26 mouse cellular contexts compared by ENCODE assay signal in genomic region chr2:105301531-105301930, GRCm38 (mm10).
A peak's percentile ranks its signal among the peaks of the same experiment; 100 is the strongest.
DNase-seq lines count a peak whose midpoint lies in the region; ATAC-seq lines count a peak whose summit lies in the region.
"Had no signal": no experiment of that assay in that cellular context is flagged by ENCODE, and none has a peak within 500 bp of the region (broad histone marks: within the 10 kb centered on the region; RNA-seq: fewer than 3 reads in every experiment).

No protein-coding gene starts in this region.

- 54% methylated on average over 10 of the region's 10 CpGs for WGBS in forebrain, embryonic 12.5 days
- 67% methylated on average over 10 of the region's 10 CpGs for WGBS in forebrain, embryonic 10.5 days
- 63% methylated on average over 10 of the region's 10 CpGs for WGBS in midbrain, embryonic 13.5 days
- 61% methylated on average over 10 of the region's 10 CpGs for WGBS in midbrain, embryonic 16.5 days
- WGBS in forebrain, embryonic 16.5 days = 43% methylated on average over 10 of the region's 10 CpGs

- no peak overlapping the region for H3K27ac ChIP-seq in forebrain, embryonic 12.5 days
- H3K27ac ChIP-seq in forebrain, embryonic 10.5 days = no peak overlapping the region
- H3K27ac ChIP-seq in midbrain, embryonic 13.5 days = no peak overlapping the region
- H3K27ac ChIP-seq in midbrain, embryonic 16.5 days (ENCODE audit: low read length) = no peak overlapping the region
- no peak overlapping the region for H3K27ac ChIP-seq in forebrain, embryonic 16.5 days (ENCODE audit: low read length)
- H3K27ac ChIP-seq: heart, embryonic 10.5 days; hindbrain, embryonic 14.5 days; kidney, postnatal 0 days; limb, embryonic 10.5 days; limb, embryonic 15.5 days; liver, embryonic 13.5 days; midbrain, embryonic 12.5 days had no signal

- no peaks in the 10 kb centered on the region for H3K4me1 ChIP-seq in forebrain, embryonic 12.5 days
- no peaks in the 10 kb centered on the region for H3K4me1 ChIP-seq in forebrain, embryonic 10.5 days
- no peaks in the 10 kb centered on the region for H3K4me1 ChIP-seq in midbrain, embryonic 13.5 days (replicated peaks)
- H3K4me1 ChIP-seq in midbrain, embryonic 16.5 days (ENCODE audit: control insufficient read depth, insufficient read depth, low read length) = no peaks in the 10 kb centered on the region; the same call in 1 of the 2 replicates
- peaks cover 6% of the 10 kb centered on the region; the same call in 1 of the 2 replicates for H3K4me1 ChIP-seq in forebrain, embryonic 16.5 days (replicated peaks; ENCODE audit: control insufficient read depth, insufficient read depth, low read length)
- H3K4me1 ChIP-seq: limb, embryonic 10.5 days; limb, embryonic 15.5 days; liver, embryonic 13.5 days; megakaryocyte, embryonic 14.5 days; midbrain, embryonic 12.5 days had no signal

- no peaks in the 10 kb centered on the region for H3K27me3 ChIP-seq in forebrain, embryonic 12.5 days
- H3K27me3 ChIP-seq in forebrain, embryonic 10.5 days (ENCODE audit: poor library complexity, severe bottlenecking) = peaks cover 17% of the 10 kb centered on the region
- H3K27me3 ChIP-seq in midbrain, embryonic 13.5 days = peaks cover 6% of the 10 kb centered on the region; the same call in 1 of the 2 replicates
- H3K27me3 ChIP-seq in midbrain, embryonic 16.5 days (ENCODE audit: control insufficient read depth, insufficient read depth, low read depth, low read length) = no peaks in the 10 kb centered on the region
- H3K27me3 ChIP-seq in forebrain, embryonic 16.5 days (replicated peaks; ENCODE audit: control insufficient read depth, insufficient read depth, low read length) = peaks cover 10% of the 10 kb centered on the region; the same call in 1 of the 2 replicates
- H3K27me3 ChIP-seq: limb, embryonic 15.5 days; liver, embryonic 13.5 days had no signal

- DNase-seq in forebrain, embryonic 10.5 days (ENCODE audit: extremely low spot score, low spot score) = no peak
- no peak for DNase-seq in kidney, postnatal 10 days
- no peak for DNase-seq in layer of hippocampus, adult 8-10 months (ENCODE audit: low spot score in 2 of 2)
- DNase-seq: adrenal gland, postnatal 14 days; cerebellum, adult 11-12 months; cerebellum, postnatal 14 days; gastrocnemius, postnatal 10 days; heart, postnatal 36 days; layer of hippocampus, adult 9-11 months; liver, embryonic 13.5 days; lung, adult 18-20 months; thymus, adult 2 months; thymus, postnatal 36 days had no signal

- no peak overlapping the region for H3K4me2 ChIP-seq in forebrain, embryonic 12.5 days
- H3K4me2 ChIP-seq in midbrain, embryonic 13.5 days (replicated peaks) = no peak overlapping the region
- H3K4me2 ChIP-seq in midbrain, embryonic 16.5 days (ENCODE audit: low read length) = no peak overlapping the region
- no peak overlapping the region for H3K4me2 ChIP-seq in forebrain, embryonic 16.5 days (ENCODE audit: low read length)
- H3K4me2 ChIP-seq: hindbrain, embryonic 14.5 days; limb, embryonic 15.5 days; liver, embryonic 13.5 days; midbrain, embryonic 12.5 days had no signal

- H3K36me3 ChIP-seq in forebrain, embryonic 12.5 days (replicated peaks) = no peaks in the 10 kb centered on the region
- no peaks in the 10 kb centered on the region for H3K36me3 ChIP-seq in forebrain, embryonic 10.5 days (replicated peaks)
- H3K36me3 ChIP-seq in midbrain, embryonic 13.5 days = no peaks in the 10 kb centered on the region
- no peaks in the 10 kb centered on the region for H3K36me3 ChIP-seq in midbrain, embryonic 16.5 days (ENCODE audit: control insufficient read depth, insufficient read depth, low read length)
- no peaks in the 10 kb centered on the region for H3K36me3 ChIP-seq in forebrain, embryonic 16.5 days (ENCODE audit: control insufficient read depth, insufficient read depth)
- H3K36me3 ChIP-seq: heart, embryonic 10.5 days; limb, embryonic 10.5 days; limb, embryonic 15.5 days; liver, embryonic 13.5 days; midbrain, embryonic 12.5 days had no signal

- H3K9me3 ChIP-seq in forebrain, embryonic 12.5 days = no peaks in the 10 kb centered on the region
- H3K9me3 ChIP-seq in forebrain, embryonic 10.5 days = peaks cover 4% of the 10 kb centered on the region; the same call in 1 of the 2 replicates
- no peaks in the 10 kb centered on the region for H3K9me3 ChIP-seq in midbrain, embryonic 13.5 days
- no peaks in the 10 kb centered on the region for H3K9me3 ChIP-seq in midbrain, embryonic 16.5 days (replicated peaks; ENCODE audit: control insufficient read depth, low read length, poor library complexity, severe bottlenecking)
- no peaks in the 10 kb centered on the region; the same call in 1 of the 2 replicates for H3K9me3 ChIP-seq in forebrain, embryonic 16.5 days (ENCODE audit: control insufficient read depth, low read length)
- H3K9me3 ChIP-seq: heart, embryonic 10.5 days; limb, embryonic 10.5 days; limb, embryonic 15.5 days; liver, embryonic 13.5 days; midbrain, embryonic 12.5 days had no signal

- no peak overlapping the region for H3K9ac ChIP-seq in forebrain, embryonic 12.5 days
- no peak overlapping the region for H3K9ac ChIP-seq in midbrain, embryonic 13.5 days (replicated peaks)
- no peak overlapping the region for H3K9ac ChIP-seq in midbrain, embryonic 16.5 days (ENCODE audit: low read depth, low read length)
- no peak overlapping the region for H3K9ac ChIP-seq in forebrain, embryonic 16.5 days (replicated peaks; ENCODE audit: low read depth, low read length)
- H3K9ac ChIP-seq: hindbrain, embryonic 14.5 days; limb, embryonic 15.5 days; liver, embryonic 13.5 days; midbrain, embryonic 12.5 days had no signal

- no peak overlapping the region for H3K4me3 ChIP-seq in forebrain, embryonic 12.5 days (replicated peaks)
- no peak overlapping the region for H3K4me3 ChIP-seq in forebrain, embryonic 10.5 days
- H3K4me3 ChIP-seq in midbrain, embryonic 13.5 days (replicated peaks) = no peak overlapping the region
- H3K4me3 ChIP-seq in midbrain, embryonic 16.5 days (ENCODE audit: low read depth, low read length) = no peak overlapping the region
- H3K4me3 ChIP-seq in forebrain, embryonic 16.5 days (replicated peaks; ENCODE audit: low read length) = no peak overlapping the region
- H3K4me3 ChIP-seq: heart, embryonic 10.5 days; limb, embryonic 10.5 days; limb, embryonic 15.5 days; liver, embryonic 13.5 days; megakaryocyte, embryonic 14.5 days; midbrain, embryonic 12.5 days had no signal

- ATAC-seq in forebrain, embryonic 12.5 days (ENCODE audit: low FRiP score) = peak; percentile 60; the same call in 1 of the 2 replicates
- ATAC-seq in midbrain, embryonic 13.5 days = 0 out of 2 replicates have a peak, but pooled peaks have one; percentile 27
- ATAC-seq in midbrain, embryonic 16.5 days = no peak
- peak; percentile 56 for ATAC-seq in forebrain, embryonic 16.5 days
- ATAC-seq: CD4-positive, CD25-positive, alpha-beta regulatory T cell, adult 4 months; lung, postnatal 0 days had no signal
